Mouse (Mus musculus) hindlimb bud, embryonic 11.5 days (tissue): ENCODE measurements around the gene Tubg1.

Source experiments
- DNase-seq: peaks from one replicate; pipeline ENCODE4 v3.0.0-alpha.2; 2012; ENCODE audit warnings: low read depth, low spot score; ENCODE audit errors: extremely low spot score

Gene Tubg1

GRCm38 (mm10) chr11:101119761-101120544 is at the start of gene Tubg1, which contains the start of gene Retreg3:
TSS of gene Tubg1 (plus strand) at chr11:101119938.
TSS of gene Retreg3 (minus strand) at chr11:101119893.
- peak; percentile 99 for DNase-seq

- DNase-seq, result no peak
Measured at GRCm38 (mm10) chr11:101070189-101070527, 49.6 kb upstream of the Tubg1 start.

GRCm38 (mm10) chr11:101070987-101071386 is 48.8 kb upstream of the Tubg1 start:
- no peak for DNase-seq

GRCm38 (mm10) chr11:101071810-101072428 is 47.8 kb upstream of the Tubg1 start:
- no peak for DNase-seq

GRCm38 (mm10) chr11:101078121-101078520 is 41.6 kb upstream of the Tubg1 start, which contains the start of gene Hsd17b1:
TSS of gene Hsd17b1 (plus strand) at chr11:101078411.
- no peak for DNase-seq

- no peak for DNase-seq
Measured at GRCm38 (mm10) chr11:101079746-101080145, 40.0 kb upstream of the Tubg1 start.

DNA sequence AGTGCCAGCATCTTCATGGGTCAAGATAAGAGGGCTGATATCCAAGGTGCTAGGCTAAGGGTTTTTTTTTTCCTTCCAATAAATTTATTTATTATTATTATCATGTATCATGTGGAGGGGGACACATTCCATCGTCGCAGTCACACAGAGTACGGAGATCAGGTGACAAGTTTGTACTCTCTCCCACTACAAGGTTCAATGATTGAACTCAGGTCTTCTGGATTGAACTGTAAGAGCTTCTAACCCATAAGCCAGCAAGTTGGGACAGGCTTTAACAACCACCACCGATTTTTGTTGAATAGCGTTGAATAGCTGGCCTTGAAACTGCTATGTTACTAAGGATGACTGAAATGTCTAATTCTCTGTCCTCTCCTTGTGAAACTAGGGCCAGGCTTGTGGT is 39.3 kb upstream of the Tubg1 start:
- DNase-seq, result no peak

- no peak for DNase-seq
Measured at GRCm38 (mm10) chr11:101081659-101082058, 38.1 kb upstream of the Tubg1 start.

DNA sequence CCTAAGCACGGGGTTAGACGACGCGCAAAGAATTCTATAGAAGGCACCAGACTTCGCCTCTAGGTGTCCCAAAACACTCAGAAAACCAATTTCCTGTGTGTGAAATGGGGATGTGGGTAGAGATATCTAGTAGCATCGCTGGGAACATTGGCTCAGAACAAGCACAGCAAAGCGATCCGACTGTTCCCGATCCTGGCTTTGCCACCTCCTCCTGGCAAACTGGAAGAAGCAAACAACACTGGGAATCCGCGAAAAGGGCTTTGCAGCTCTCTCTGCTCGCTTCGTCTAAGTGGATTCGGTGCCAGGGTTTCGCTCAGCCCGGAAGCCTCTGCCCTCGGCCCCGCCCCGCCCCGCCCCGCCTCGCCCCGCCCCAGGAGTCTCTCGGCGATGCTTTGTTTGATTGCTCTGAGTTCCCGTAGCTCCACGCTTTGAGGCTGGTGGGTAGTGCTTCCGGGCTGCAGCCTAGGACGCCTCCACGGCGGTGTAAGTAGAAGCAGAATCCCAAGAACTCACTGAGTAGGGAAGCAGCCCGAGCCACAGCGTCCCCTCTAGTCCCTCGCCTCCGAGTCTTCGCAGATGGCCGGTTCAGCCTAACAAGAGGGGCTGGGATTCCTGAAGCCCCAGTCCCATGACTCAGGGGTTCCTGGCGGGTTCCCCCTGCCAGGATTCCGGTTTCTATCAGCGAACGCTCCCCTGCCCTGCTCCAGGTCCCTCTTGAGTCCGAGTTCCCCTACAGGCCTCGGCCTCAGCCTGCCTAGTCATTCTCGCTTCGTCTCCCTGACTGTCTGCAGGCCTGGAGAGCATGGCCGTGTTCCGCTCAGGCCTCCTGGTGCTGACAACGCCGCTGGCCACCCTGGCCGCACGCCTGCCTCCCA is 37.3 kb upstream of the Tubg1 start, which contains the start of gene Coasy:
Gene Coasy, plus strand, starts transcription at position 358 of the 875 bp plus-strand sequence.
- peak; percentile 87 for DNase-seq

- no peak for DNase-seq
Measured at GRCm38 (mm10) chr11:101083083-101083697, 36.5 kb upstream of the Tubg1 start.

- no peak for DNase-seq
Measured at GRCm38 (mm10) chr11:101084246-101084645, 35.5 kb upstream of the Tubg1 start.

- no peak for DNase-seq
Measured at GRCm38 (mm10) chr11:101084811-101085210, 34.9 kb upstream of the Tubg1 start.

DNA sequence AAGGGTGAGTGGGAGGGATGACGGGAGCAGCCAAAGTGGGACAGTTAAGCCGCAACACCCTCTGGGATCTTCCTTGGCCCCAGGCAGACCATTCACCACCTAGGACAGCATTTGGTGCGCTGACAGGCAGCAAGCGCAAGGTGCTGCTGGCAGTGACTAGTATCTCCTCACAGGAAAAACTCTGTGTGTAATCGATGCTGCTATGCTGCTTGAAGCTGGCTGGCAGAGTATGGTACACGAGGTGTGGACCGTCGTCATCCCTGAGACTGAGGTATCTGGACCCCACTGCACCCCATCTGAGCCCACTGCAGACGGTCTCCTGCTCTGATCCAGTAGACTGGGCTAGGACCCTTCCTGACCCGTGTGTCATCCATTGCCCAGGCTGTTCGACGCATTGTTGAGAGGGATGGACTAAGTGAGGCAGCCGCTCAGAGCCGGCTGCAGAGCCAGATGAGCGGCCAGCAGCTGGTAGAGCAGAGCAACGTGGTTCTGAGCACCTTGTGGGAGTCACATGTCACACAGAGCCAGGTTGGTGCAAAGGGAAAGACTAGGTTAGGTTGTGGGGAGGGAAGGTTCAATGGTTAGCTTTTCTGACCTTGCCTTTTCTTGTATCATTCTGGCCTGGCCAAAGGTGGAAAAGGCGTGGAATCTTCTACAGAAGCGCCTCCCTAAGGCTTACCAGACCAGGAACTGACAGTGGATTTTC is 34.0 kb upstream of the Tubg1 start:
- no peak for DNase-seq

DNA sequence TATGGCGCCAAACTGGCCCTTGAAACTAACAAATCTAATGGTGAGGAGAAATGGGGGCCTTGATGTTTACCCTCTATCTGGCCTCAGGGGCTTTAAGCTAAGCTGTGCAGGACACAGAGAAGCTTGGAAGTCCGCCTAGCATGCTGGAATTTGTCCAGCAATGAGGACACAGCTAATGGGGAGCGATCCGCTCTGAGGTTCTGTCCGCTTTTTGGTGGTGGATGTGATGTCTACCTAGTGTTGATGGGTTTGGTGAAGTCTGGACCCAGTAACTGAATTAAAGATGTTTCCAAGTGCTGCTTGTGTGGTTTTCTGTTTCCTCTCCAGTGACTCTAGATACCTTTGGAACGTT is 33.4 kb upstream of the Tubg1 start:
- DNase-seq, result no peak

GRCm38 (mm10) chr11:101086756-101087681 is 32.7 kb upstream of the Tubg1 start, which contains the start of gene Mlx:
TSS of gene Mlx (plus strand) at chr11:101087277.
- DNase-seq, result peak; percentile 81

DNA sequence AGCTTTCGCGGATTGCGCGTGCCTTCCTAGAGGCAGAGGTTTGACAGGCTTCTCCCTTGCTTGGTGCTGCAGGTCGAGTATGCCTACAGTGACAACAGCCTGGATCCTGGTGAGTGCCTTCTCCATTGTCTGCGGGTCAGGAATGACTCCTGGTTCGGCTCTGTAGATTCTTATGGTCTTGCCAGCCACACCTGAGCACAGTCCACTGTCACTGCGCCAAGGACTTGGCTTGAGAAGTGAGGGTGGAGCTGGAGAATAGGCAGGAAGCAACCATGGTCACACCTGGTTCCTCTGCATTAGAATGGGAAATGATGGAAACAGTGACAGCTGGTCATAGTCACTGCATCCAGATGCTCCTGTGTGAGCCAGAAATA is 32.1 kb upstream of the Tubg1 start:
- DNase-seq, result no peak

DNA sequence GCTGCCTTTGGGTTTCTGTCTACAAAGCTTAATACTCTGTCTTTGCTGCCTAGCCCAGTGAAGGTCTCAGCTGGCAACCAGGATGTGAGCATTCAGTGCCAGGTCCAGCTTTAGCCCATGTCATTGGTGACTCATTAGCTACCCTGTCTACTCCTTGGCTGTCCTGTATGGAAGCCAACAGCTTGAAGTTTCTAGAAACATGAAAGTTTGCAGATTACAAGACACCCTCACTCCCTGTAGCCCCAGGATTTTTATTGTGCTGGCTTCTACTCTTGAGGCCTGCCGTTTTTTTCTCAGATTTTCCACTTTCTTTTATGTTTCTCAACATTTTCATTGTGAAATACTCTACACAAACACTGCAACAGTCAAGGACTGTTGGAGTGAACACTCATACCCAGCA is 29.8 kb upstream of the Tubg1 start:
- no peak for DNase-seq

DNA sequence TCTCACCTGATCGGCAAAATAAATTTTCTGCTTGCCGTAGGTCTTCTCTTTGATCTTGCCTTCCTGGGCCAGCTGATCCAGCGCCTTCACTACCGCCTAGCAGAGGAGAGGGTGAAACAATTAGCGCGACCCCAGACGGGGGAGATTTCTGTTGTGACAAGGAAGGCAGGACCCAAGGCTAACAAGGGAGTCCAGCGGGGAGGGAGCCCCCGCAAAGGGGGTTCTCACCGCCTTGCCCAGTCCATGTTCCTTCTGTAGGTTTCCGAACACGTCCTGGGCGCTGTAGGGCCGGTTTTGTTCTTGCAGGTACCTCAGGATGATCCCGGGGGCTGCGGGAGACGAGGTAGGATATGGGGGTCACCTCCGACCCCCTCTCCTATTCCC is 24.8 kb upstream of the Tubg1 start:
- no peak for DNase-seq

DNA sequence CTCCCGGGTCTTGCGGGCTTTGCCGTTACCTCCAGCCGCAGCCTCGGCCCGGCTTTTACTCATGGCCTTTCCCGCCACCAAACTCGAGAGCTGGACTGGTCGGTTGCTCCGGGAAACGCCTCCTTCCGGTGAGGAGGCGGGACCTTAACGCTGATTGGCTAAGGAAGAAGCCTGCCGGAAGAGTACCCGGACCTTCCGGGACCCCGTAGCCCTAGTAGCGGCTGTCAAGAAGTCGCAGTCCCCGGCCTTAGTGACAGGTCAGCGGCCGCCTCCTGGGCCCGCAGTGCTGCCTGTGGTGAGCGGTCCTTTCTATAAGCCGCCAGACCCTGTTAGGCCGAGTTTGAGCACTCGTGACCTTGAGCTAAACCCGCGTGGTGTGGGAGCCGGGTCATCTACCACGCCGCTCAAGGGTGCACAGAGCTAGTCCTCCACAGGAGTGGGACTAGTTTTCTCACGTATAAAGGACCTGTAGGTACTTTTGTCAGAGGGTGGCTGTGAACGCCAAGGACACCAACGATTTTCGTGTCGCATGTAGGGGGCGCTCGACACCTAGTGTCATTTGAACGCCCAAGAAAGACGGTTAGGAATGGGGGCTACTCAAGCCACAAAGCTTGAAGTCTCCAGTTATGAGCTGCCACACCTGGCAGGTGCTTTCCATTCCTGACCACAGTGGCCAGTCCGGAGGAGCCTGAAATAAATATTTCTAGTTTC is 24.3 kb upstream of the Tubg1 start, which contains the start of gene Psmc3ip:
Gene Psmc3ip, minus strand, starts transcription at position 123 of the 711 bp plus-strand sequence.
- DNase-seq, result peak; percentile 95
